Mouse (Mus musculus) stomach, adult 2 months (tissue): ENCODE measurements around the gene Fam181b. TPM values are rescaled to one million over a fixed set of nuclear protein-coding genes. Genes with fewer than 3 reads are reported as not detected.

Source experiments
- polyA plus RNA-seq: library from polyadenylated mRNA; depleted of rRNA; stranded (reverse); fragments of >200 nt; gene quantifications from 2 replicates; pipeline ENCODE4 v1.2.3, GENCODE M21; 2012; rRNA removed

Gene Fam181b
- 0.45 and 0.74 TPM in 2 replicates for polyA plus RNA-seq

GRCm38 (mm10) chr7:93079785-93080730 is at the start of gene Fam181b:
Gene Fam181b (plus strand): TSS chr7:93079865.

Other genes with a start within 250 kb of the Fam181b start
- 0.01 TPM in 1 of 2 replicates, not detected in the other for gene Ddias, start 205.6 kb upstream of the Fam181b start, polyA plus RNA-seq
- 7.3 and 8.3 TPM in 2 replicates for gene Prcp, start 205.4 kb upstream of the Fam181b start, polyA plus RNA-seq